Mouse (Mus musculus) kidney, postnatal 0 days (tissue): ENCODE measurements around the gene Agbl5. TPM values are rescaled to one million over a fixed set of nuclear protein-coding genes. Genes with fewer than 3 reads are reported as not detected.
A peak's percentile ranks its signal among the peaks of the same experiment; 100 is the strongest.

Source experiments
- ATAC-seq: fragments of 200-750 bp; cut with Nextera tagmentation; replicated peaks from 2 replicates; pipeline ENCODE4 v1.8.0; 2017; ENCODE audit warnings: low read depth, moderate number of reproducible peaks, moderate TSS enrichment, moderate library complexity; ENCODE audit not compliant: low FRiP score
- DNase-seq: peaks from one replicate; pipeline ENCODE4 v3.0.0-alpha.2; 2016; ENCODE audit warnings: low spot score
- H3K27ac ChIP-seq: fragments of 300-500 bp; sonication (generic); 2 replicates; pipeline ENCODE4 v1.5.1; 2014; ENCODE audit warnings: mild to moderate bottlenecking
- H3K27me3 ChIP-seq: fragments of 300-500 bp; sonication (generic); 2 replicates; pipeline ENCODE4 v1.6.1; 2014; ENCODE audit warnings: low read length, mixed read lengths; ENCODE audit not compliant: insufficient read depth
- H3K36me3 ChIP-seq: fragments of 300-500 bp; sonication (generic); 2 replicates; pipeline ENCODE4 v1.6.1; 2014; ENCODE audit warnings: low read length, mixed read lengths; ENCODE audit not compliant: insufficient read depth
- H3K4me1 ChIP-seq: fragments of 300-500 bp; sonication (generic); replicated peaks from 2 replicates; pipeline ENCODE4 v1.6.1; 2014; ENCODE audit warnings: antibody characterized with exemption, low read length, mixed read lengths; ENCODE audit not compliant: insufficient read depth
- H3K4me2 ChIP-seq: fragments of 300-500 bp; sonication (generic); 2 replicates; pipeline ENCODE4 v1.6.1; 2014; ENCODE audit warnings: mild to moderate bottlenecking, low read length, moderate library complexity, mixed read lengths
- H3K4me3 ChIP-seq: fragments of 300-500 bp; sonication (generic); replicated peaks from 2 replicates; pipeline ENCODE4 v1.5.1; 2014; ENCODE audit warnings: low read depth, low read length
- H3K9ac ChIP-seq: fragments of 300-500 bp; sonication (generic); 2 replicates; pipeline ENCODE4 v1.6.1; 2014; ENCODE audit warnings: low read depth, low read length
- H3K9me3 ChIP-seq: fragments of 300-500 bp; sonication (generic); replicated peaks from 2 replicates; pipeline ENCODE4 v1.6.1; 2016; ENCODE audit warnings: low read length, inconsistent platforms, mixed read lengths
- CTCF ChIP-seq: IDR thresholded peaks from 2 replicates; pipeline ENCODE4 v1.5.1; 2016; ENCODE audit warnings: antibody characterized with exemption, low read depth, mild to moderate bottlenecking, moderate library complexity
- WGBS: fragments of 180-500 bp; shearing (Covaris S2); extraction: QIAGEN DNeasy Blood & Tissue Kit; methylation state at CpG from one replicate; pipeline ENCODE4 v1.1.7; 2014; 5-methylcytosine and 5-hydroxymethylcytosine counted together
- polyA plus RNA-seq: library from polyadenylated mRNA; unstranded; fragments of >200 nt; fragmentation: Nextera tagmentation; extraction: Ambion mirVana; gene quantifications from 2 replicates; pipeline ENCODE4 v1.2.1, GENCODE M21; 2015

The Agbl5 gene
- polyA plus RNA-seq, 1 experiment from 2014 or later = 17.5 TPM

DNA sequence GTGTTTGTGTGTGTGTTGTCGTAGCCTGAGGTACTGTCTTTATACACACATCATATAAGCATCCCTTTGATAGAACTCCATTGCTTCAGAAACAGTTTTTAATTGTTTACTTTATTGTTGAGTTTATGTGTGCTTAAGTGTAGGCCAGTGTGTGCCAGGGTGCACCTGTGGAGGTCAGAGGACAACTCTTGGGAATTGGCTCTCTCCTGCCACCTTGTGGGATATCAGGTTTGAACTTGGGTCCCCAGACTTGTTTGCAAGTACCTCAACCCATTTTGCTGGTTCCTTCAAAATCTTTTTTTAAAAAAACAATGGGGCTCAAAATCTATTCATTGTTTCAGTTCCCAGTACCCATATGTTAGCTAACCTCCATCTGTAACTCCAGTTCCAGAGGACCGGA, 54.5 kb downstream of the Agbl5 start:
- no peak overlapping the region for H3K4me3 ChIP-seq
- no peak overlapping the region for H3K4me2 ChIP-seq
- ATAC-seq (no peak), DNase-seq (no peak)
- 88% methylated on average over 2 of the region's 2 CpGs for WGBS
- no peaks in the 10 kb centered on the region for H3K4me1 ChIP-seq
- no peak overlapping the region for H3K27ac ChIP-seq
- no peaks in the 10 kb centered on the region for H3K9me3 ChIP-seq
- no peak overlapping the region for H3K9ac ChIP-seq
- no peaks in the 10 kb centered on the region for H3K36me3 ChIP-seq
- no peaks in the 10 kb centered on the region for H3K27me3 ChIP-seq
- TF ChIP-seq CTCF = peak; percentile 58

- no peak for ATAC-seq
Observed at GRCm38 (mm10) chr5:30944344-30944743, 55.9 kb downstream of the Agbl5 start.

DNA sequence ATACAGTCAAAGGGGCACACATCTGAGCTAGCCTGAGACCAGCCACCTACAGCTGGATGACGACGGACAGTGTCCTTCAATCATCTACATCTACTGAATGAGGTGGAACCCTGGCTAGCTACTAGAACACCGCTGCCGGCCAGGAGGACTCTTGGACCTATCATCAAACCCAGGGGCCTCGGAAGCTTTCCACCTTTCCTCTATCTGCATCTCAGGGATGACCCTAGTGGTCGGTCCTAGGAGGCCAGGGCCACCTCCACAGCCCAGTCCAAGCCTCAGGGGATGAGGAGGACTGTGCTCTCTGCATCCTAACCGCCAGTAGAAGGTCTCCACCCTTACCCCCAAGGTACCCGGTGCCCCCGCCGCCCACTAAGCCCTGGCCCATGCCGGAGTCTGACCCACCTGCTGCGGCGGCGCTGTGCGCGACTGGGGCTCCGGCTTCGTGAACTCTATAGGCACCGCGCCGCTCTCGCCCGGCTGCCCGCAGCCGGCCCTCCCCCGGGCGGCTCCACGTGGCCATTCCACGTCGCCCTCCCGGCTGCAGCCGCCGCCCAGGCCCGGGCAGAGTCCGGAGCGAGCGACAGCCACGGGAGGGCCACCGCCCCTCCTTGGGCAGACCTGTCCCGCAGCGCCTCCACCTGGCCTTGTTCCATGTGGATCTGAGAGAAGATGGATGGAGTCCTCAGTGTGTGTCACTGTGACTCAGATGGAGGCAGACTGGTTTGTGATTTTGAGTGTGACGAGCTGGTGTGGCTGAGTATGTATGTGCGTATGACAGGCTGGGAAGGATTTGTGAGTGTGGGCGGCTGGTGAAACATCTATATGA, 56.7 kb downstream of the Agbl5 start, which contains the start of gene Cgref1:
Gene Cgref1 (minus strand): TSS at position 636 of the 826 bp plus-strand sequence.
- Histone ChIP-seq H3K36me3 (no peaks in the 10 kb centered on the region), H3K27ac (peak within 1 kb of the TSS; percentile 31; the same call in 1 of the 2 replicates), H3K4me3 (peak within 1 kb of the TSS; percentile 35), H3K9ac (peak within 1 kb of the TSS; percentile 57), H3K9me3 (no peaks in the 10 kb centered on the region), H3K27me3 (no peaks in the 10 kb centered on the region), H3K4me1 (no peaks in the 10 kb centered on the region; the same call in 1 of the 2 replicates), H3K4me2 (peak within 1 kb of the TSS; percentile 83)
- WGBS = 4% methylated on average over 44 of the region's 44 CpGs
- TF ChIP-seq CTCF = peak; percentile 63; the same call in 1 of the 2 replicates
- ATAC-seq (peak; percentile 65), DNase-seq (peak; percentile 69)

More at GRCm38 (mm10) chr5:30944344-30944743, 55.9 kb downstream of the Agbl5 start:
- H3K4me3 ChIP-seq = no peak overlapping the region
- no peak overlapping the region for H3K9ac ChIP-seq
- no peaks in the 10 kb centered on the region for H3K4me1 ChIP-seq
- H3K27ac ChIP-seq = peak overlapping the region; percentile 31; the same call in 1 of the 2 replicates
- no peak for DNase-seq
- H3K4me2 ChIP-seq = no peak overlapping the region
- H3K36me3 ChIP-seq = no peaks in the 10 kb centered on the region
- no peaks in the 10 kb centered on the region for H3K27me3 ChIP-seq
- TF ChIP-seq CTCF = no peak
- 94% methylated on average over 6 of the region's 6 CpGs for WGBS
- no peaks in the 10 kb centered on the region for H3K9me3 ChIP-seq

DNA sequence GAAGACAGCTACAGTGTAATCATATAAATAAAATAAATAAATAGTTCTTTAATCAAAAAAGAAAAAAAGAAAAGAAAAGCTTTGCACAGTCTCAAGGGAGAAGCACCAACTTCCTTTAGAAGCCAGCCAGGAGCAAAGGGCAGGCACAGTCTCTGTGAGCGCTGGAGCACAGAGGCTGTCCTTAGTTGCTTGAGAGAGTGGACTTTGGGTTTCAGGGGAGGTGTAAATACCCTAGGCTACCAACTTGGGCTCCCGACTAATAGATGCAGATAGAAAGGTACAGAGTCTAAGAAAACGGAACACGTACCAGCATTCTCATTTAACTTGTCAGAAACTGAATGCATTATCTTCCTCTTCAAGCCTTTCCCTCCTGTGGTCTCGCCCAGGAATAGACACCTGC, 60.1 kb downstream of the Agbl5 start:
- Histone ChIP-seq H3K27me3 (no peaks in the 10 kb centered on the region), H3K4me2 (no peak overlapping the region), H3K27ac (peak overlapping the region; percentile 87), H3K9me3 (no peaks in the 10 kb centered on the region), H3K9ac (no peak overlapping the region), H3K4me1 (peaks cover 5% of the 10 kb centered on the region), H3K36me3 (peaks cover 4% of the 10 kb centered on the region; the same call in 1 of the 2 replicates), H3K4me3 (no peak overlapping the region)
- no peak for TF ChIP-seq CTCF
- WGBS = 67% methylated on average over 5 of the region's 5 CpGs
- DNase-seq (no peak), ATAC-seq (peak; percentile 40)

- peaks cover 16% of the 10 kb centered on the region for H3K36me3 ChIP-seq
- H3K9me3 ChIP-seq = no peaks in the 10 kb centered on the region
- WGBS = under 1% methylated on average over 31 of the region's 31 CpGs
- DNase-seq = peak; percentile 97
- TF ChIP-seq CTCF = peak; percentile 44; the same call in 1 of the 2 replicates
- H3K27ac ChIP-seq = peak overlapping the region; percentile 87
- ATAC-seq = peak; percentile 78
- peak overlapping the region; percentile 97 for H3K4me2 ChIP-seq
- peak overlapping the region; percentile 61 for H3K9ac ChIP-seq
- peak overlapping the region; percentile 59 for H3K4me3 ChIP-seq
- H3K4me1 ChIP-seq = peaks cover 5% of the 10 kb centered on the region
- no peaks in the 10 kb centered on the region for H3K27me3 ChIP-seq
Observed at GRCm38 (mm10) chr5:30949654-30950326, 61.3 kb downstream of the Agbl5 start.

GRCm38 (mm10) chr5:30950451-30950850, 62.0 kb downstream of the Agbl5 start:
- peak overlapping the region; percentile 87 for H3K27ac ChIP-seq
- peak overlapping the region; percentile 97 for H3K4me2 ChIP-seq
- DNase-seq = no peak
- H3K36me3 ChIP-seq = peaks cover 21% of the 10 kb centered on the region
- no peak for TF ChIP-seq CTCF
- peak overlapping the region; percentile 61; the same call in 1 of the 2 replicates for H3K9ac ChIP-seq
- peak overlapping the region; percentile 59 for H3K4me3 ChIP-seq
- no peaks in the 10 kb centered on the region for H3K9me3 ChIP-seq
- peaks cover 5% of the 10 kb centered on the region for H3K4me1 ChIP-seq
- no peaks in the 10 kb centered on the region for H3K27me3 ChIP-seq
- 56% methylated on average over 4 of the region's 4 CpGs for WGBS
- ATAC-seq = no peak
